Mouse (Mus musculus): Measurements from ENCODE around the gene Cfap161.

The Cfap161 gene

GRCm38 (mm10) chr7:83794705-83795104, at the start of gene Cfap161:
TSS of gene Cfap161 (minus strand) at chr7:83794880.
- no peak for DNase-seq

GRCm38 (mm10) chr7:83842486-83843259, 48.0 kb upstream of the Cfap161 start:
- no peak for DNase-seq

GRCm38 (mm10) chr7:83840076-83840475, 45.4 kb upstream of the Cfap161 start:
- no peak for DNase-seq

- DNase-seq: no peak
Measured at GRCm38 (mm10) chr7:83838525-83839224, 44.0 kb upstream of the Cfap161 start.

- no peak for DNase-seq
Measured at GRCm38 (mm10) chr7:83829355-83829754, 34.7 kb upstream of the Cfap161 start.

GRCm38 (mm10) chr7:83827402-83828076, 32.9 kb upstream of the Cfap161 start:
- DNase-seq: no peak

- no peak for DNase-seq
Measured at GRCm38 (mm10) chr7:83826808-83827207, 32.1 kb upstream of the Cfap161 start.

GRCm38 (mm10) chr7:83821951-83822350, 27.3 kb upstream of the Cfap161 start:
- DNase-seq: no peak

GRCm38 (mm10) chr7:83816886-83817285, 22.2 kb upstream of the Cfap161 start:
- DNase-seq: no peak

- no peak for DNase-seq
Measured at GRCm38 (mm10) chr7:83815646-83816045, 21.0 kb upstream of the Cfap161 start.

- no peak for DNase-seq
Measured at GRCm38 (mm10) chr7:83813993-83814392, 19.3 kb upstream of the Cfap161 start.

- DNase-seq: no peak
Measured at GRCm38 (mm10) chr7:83813465-83813864, 18.8 kb upstream of the Cfap161 start.

- DNase-seq: no peak
Measured at GRCm38 (mm10) chr7:83813016-83813415, 18.3 kb upstream of the Cfap161 start.

GRCm38 (mm10) chr7:83812581-83812980, 17.9 kb upstream of the Cfap161 start:
- no peak for DNase-seq

- DNase-seq: no peak
Measured at GRCm38 (mm10) chr7:83811916-83812315, 17.2 kb upstream of the Cfap161 start.

- DNase-seq: no peak
Measured at GRCm38 (mm10) chr7:83811461-83811860, 16.8 kb upstream of the Cfap161 start.

- DNase-seq: no peak
Measured at GRCm38 (mm10) chr7:83810141-83811100, 15.7 kb upstream of the Cfap161 start.

- DNase-seq: no peak
Measured at GRCm38 (mm10) chr7:83809715-83810114, 15.0 kb upstream of the Cfap161 start.

- no peak for DNase-seq
Measured at GRCm38 (mm10) chr7:83809060-83809459, 14.4 kb upstream of the Cfap161 start.

GRCm38 (mm10) chr7:83806934-83807333, 12.3 kb upstream of the Cfap161 start:
- no peak for DNase-seq

GRCm38 (mm10) chr7:83803777-83804176, 9.1 kb upstream of the Cfap161 start:
- DNase-seq: no peak

- peak; percentile 28 to 29 for DNase-seq
Measured at GRCm38 (mm10) chr7:83802509-83802908, 7.8 kb upstream of the Cfap161 start.

- no peak for DNase-seq
Measured at GRCm38 (mm10) chr7:83802007-83802406, 7.3 kb upstream of the Cfap161 start.

All from B cell, adult 2 months (primary cell).